Mouse (Mus musculus) ES-E14 (cell line): Measurements from ENCODE around the gene Gltpd2. TPM values are rescaled to one million over a fixed set of nuclear protein-coding genes. Genes with fewer than 3 reads are reported as not detected.

Experiments
- DNase-seq: peaks from one replicate; pipeline ENCODE4 v3.0.0-alpha.2; 2013; ENCODE audit warnings: low read depth, low spot score
- H3K27ac ChIP-seq: 2 replicates; pipeline ENCODE4 v1.5.1; 2012; ENCODE audit warnings: low read depth, mild to moderate bottlenecking, low read length, moderate library complexity, mixed read lengths; ENCODE audit not compliant: poor library complexity, insufficient read depth, severe bottlenecking
- H3K36me3 ChIP-seq: 2 replicates; pipeline ENCODE4 v1.6.1; 2012; ENCODE audit warnings: mild to moderate bottlenecking, low read length, moderate library complexity, mixed read lengths; ENCODE audit not compliant: control insufficient read depth, poor library complexity, insufficient read depth, severe bottlenecking
- H3K4me1 ChIP-seq, 2 experiments: fragments of 150-350 bp in 1 of 2; sonication (generic) in 1 of 2; 2 replicates each; pipeline ENCODE4 v1.6.1; 2012; ENCODE audit warnings: low read length in 2 of 2, mild to moderate bottlenecking in 1 of 2, mixed read lengths in 1 of 2; ENCODE audit not compliant: control insufficient read depth in 2 of 2, insufficient read depth in 2 of 2, poor library complexity in 1 of 2
- H3K4me3 ChIP-seq, 2 experiments: fragments of 150-350 bp in 1 of 2; sonication (generic) in 1 of 2; 2 replicates each; pipeline ENCODE4 v1.5.1; 2012; ENCODE audit warnings: low read length in 2 of 2, low read depth in 1 of 2, mild to moderate bottlenecking in 1 of 2, mixed read lengths in 1 of 2; ENCODE audit not compliant: insufficient read depth in 1 of 2, poor library complexity in 1 of 2, severe bottlenecking in 1 of 2
- H3K9ac ChIP-seq: 2 replicates; pipeline ENCODE4 v1.6.1; 2012; ENCODE audit warnings: low read depth, mild to moderate bottlenecking, low read length, mixed read lengths; ENCODE audit not compliant: poor library complexity, insufficient read depth, severe bottlenecking
- H3K9me3 ChIP-seq: fragments of 150-350 bp; sonication (generic); 2 replicates; pipeline ENCODE4 v1.6.1; 2012; ENCODE audit warnings: low read depth, mild to moderate bottlenecking, low read length; ENCODE audit not compliant: control insufficient read depth, insufficient read depth
- CHD2 ChIP-seq: IDR thresholded peaks from 2 replicates; pipeline ENCODE4 v1.6.1; 2014; ENCODE audit warnings: mild to moderate bottlenecking, low read depth, low read length, inconsistent platforms
- HCFC1 ChIP-seq: IDR thresholded peaks from 2 replicates; pipeline ENCODE4 v1.6.1; 2012; ENCODE audit warnings: low read length, inconsistent platforms, borderline replicate concordance; ENCODE audit not compliant: insufficient read depth
- MAFK ChIP-seq: IDR thresholded peaks from 2 replicates; pipeline ENCODE4 v1.6.1; 2014; ENCODE audit warnings: mild to moderate bottlenecking, low read depth, low read length, inconsistent platforms; ENCODE audit not compliant: insufficient read depth
- ZC3H11A ChIP-seq: IDR thresholded peaks from 2 replicates; pipeline ENCODE4 v1.6.1; 2012; ENCODE audit warnings: low read depth, mild to moderate bottlenecking, inconsistent platforms, low read length, borderline replicate concordance
- ZNF384 ChIP-seq: IDR thresholded peaks from 2 replicates; pipeline ENCODE4 v1.6.1; 2012; ENCODE audit warnings: low read depth, low read length, inconsistent platforms
- in situ Hi-C, 2 experiments: fragments of 600-800 bp; cut with MboI; formaldehyde crosslinking; loops; one replicate each; pipeline ENCODE4 v1.15.1; 2025; ENCODE audit warnings: low sequenced_read_pairs in 2 of 2, inconsistent platforms in 1 of 2; ENCODE audit not compliant: unreplicated experiment in 2 of 2
- total RNA-seq: library from RNA; depleted of rRNA; stranded (reverse); fragments of 300-350 nt; gene quantifications from 2 replicates; pipeline ENCODE4 v1.2.3, GENCODE M21; 2012

Gene Gltpd2
- total RNA-seq, 1 experiment, result 0.54 TPM

DNA sequence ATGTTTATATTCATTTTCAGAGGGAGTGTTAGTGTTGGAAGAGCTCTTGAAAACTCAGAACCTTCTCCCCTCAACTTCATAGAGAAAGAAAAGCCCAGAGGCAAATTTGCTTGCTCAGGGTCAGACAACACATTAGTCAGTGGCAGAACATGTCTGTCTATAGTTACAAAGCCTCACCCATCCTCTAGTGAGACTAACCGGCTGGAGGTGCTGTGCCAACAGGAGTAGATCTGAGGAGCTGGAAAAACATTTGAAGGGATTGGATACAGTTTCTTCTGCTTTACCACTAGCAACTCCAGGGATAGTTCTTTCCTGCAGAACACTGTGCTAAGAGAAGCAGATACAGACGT lies 42.9 kb downstream of the Gltpd2 start:
- H3K36me3 ChIP-seq, result no peaks in the 10 kb centered on the region
- H3K9ac ChIP-seq, result peak overlapping the region; percentile 80
- in situ Hi-C loops, result no loop called here
- TF ChIP-seq CHD2, result no peak
- TF ChIP-seq HCFC1, result no peak
- H3K4me1 ChIP-seq, result no peaks in the 10 kb centered on the region; a peak in 1 of 4 replicates
- DNase-seq, result no peak
- H3K4me3 ChIP-seq, result peak overlapping the region; percentile 79 to 85
- H3K9me3 ChIP-seq, result no peaks in the 10 kb centered on the region
- no peak overlapping the region for H3K27ac ChIP-seq

DNA sequence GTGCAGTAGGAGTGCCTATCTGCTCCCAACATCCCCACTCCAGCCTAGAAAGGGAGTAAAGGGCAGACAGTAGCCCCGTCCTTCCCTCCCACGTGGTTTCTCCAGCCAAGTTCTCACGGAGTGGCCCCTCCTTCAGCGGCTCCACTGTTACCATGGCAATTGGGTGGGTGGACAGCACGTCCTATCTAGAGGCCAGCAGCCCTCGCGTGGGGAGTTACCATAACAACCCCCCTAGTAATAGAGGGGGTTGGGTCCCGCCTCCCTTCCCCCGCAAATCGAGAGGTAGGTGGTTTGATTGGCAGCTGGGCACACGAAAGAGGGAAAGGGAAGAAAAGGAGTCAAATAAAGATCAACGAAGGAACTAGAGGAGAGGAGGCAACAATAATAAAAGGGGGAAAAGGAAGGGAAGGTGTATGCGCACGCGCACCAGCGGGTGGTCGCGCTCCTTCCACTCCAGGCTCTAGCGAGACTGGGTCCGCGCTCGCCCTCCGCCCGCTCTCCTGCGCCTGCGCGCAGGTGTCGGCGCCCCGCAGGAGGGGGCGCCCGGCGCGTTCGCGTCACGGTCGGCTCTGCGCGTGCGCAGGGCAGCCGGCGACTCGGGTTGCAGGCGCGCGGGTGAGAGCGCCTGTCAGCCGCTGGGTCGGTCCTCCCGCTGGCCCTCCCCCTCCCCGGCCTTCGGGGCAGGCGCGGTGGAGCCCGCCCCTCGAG lies 43.4 kb downstream of the Gltpd2 start, which contains the start of gene Mink1:
TSS of gene Mink1 (plus strand) at position 595 of the 708 bp plus-strand sequence.
- Histone ChIP-seq H3K27ac (peak within 1 kb of the TSS; percentile 56), H3K9ac (peak within 1 kb of the TSS; percentile 80), H3K9me3 (no peaks in the 10 kb centered on the region), H3K36me3 (no peaks in the 10 kb centered on the region), H3K4me1 (no peaks in the 10 kb centered on the region; a peak in 1 of 4 replicates), H3K4me3 (peak within 1 kb of the TSS; percentile 79 to 85)
- TF ChIP-seq ZNF384, result no peak
- TF ChIP-seq HCFC1, result peak; percentile 41; the same call in 1 of the 2 replicates
- no peak for TF ChIP-seq MAFK
- TF ChIP-seq CHD2, result peak; percentile 34; the same call in 1 of the 2 replicates
- TF ChIP-seq ZC3H11A, result no peak
- in situ Hi-C loops, result no loop called here
- peak; percentile 78 for DNase-seq

DNA sequence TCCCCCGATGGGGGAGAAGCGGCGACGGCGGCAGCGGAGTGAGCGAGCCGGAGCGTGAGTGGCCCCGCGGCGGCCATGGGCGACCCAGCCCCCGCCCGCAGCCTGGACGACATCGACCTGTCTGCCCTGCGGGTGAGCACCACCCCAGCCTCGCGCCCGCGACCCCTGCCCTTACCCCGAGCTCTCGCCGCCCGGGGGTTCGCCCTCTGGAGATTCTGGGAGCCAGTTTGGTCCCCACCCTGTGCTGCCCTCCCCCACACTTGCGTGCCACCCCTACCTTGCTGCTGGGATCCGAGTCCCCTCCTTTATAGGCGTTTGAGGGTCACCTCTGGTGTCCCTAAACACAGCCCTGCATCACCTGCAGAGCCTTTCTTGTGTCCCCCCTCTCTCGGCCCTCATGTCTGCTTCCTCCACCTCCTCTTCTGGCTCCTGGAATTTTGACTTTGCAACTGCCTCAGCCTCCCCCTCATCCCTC lies 44.0 kb downstream of the Gltpd2 start:
- Histone ChIP-seq H3K4me3 (peak overlapping the region; percentile 79 to 85), H3K36me3 (no peaks in the 10 kb centered on the region), H3K9ac (peak overlapping the region; percentile 80), H3K27ac (peak overlapping the region; percentile 2; the same call in 1 of the 2 replicates), H3K9me3 (no peaks in the 10 kb centered on the region), H3K4me1 (no peaks in the 10 kb centered on the region; a peak in 1 of 4 replicates)
- no peak for TF ChIP-seq CHD2
- TF ChIP-seq MAFK, result no peak
- TF ChIP-seq ZC3H11A, result no peak
- no peak for TF ChIP-seq ZNF384
- TF ChIP-seq HCFC1, result no peak
- DNase-seq, result no peak
- in situ Hi-C loops, result no loop called here

GRCm38 (mm10) chr11:70563470-70564275 lies 44.7 kb downstream of the Gltpd2 start:
- Histone ChIP-seq H3K4me1 (no peaks in the 10 kb centered on the region; a peak in 1 of 4 replicates), H3K36me3 (no peaks in the 10 kb centered on the region), H3K27ac (no peak overlapping the region; the same call in 1 of the 2 replicates), H3K4me3 (peak overlapping the region; percentile 79 to 85), H3K9ac (peak overlapping the region; percentile 80), H3K9me3 (no peaks in the 10 kb centered on the region)
- in situ Hi-C loops, result no loop called here
- TF ChIP-seq ZNF384 (no peak), ZC3H11A (no peak), CHD2 (no peak), MAFK (no peak)
- no peak for DNase-seq
